Mouse (Mus musculus) heart, adult 18-20 months (tissue): Measurements from ENCODE around the gene Clrn1. TPM values are rescaled to one million over a fixed set of nuclear protein-coding genes. Genes with fewer than 3 reads are reported as not detected.
"Not testable (repeated sequence)": the region's sequence is repeated elsewhere in the genome, so short reads cannot be mapped to it uniquely, and the experiment has no call there.

Source experiments
- DNase-seq, 2 experiments: peaks; one replicate each; pipeline ENCODE4 v3.0.0; 2021 to 2022; ENCODE audit warnings: mixed read lengths in 1 of 2
- long read RNA-seq, 2 experiments: library from polyadenylated mRNA; stranded (forward); transcript quantifications; one replicate each; pipeline ENCODE4 v2.0.0; 2021
- total RNA-seq, 2 experiments: library from RNA; stranded (reverse); gene quantifications; 2 replicates each; pipeline ENCODE4 v1.2.3; 2021

Gene Clrn1
- not detected for total RNA-seq
- long read RNA-seq, experiment 1 = 0 reads
- long read RNA-seq, experiment 2 = 0 reads

- DNase-seq = no peak
Observed at GRCm38 (mm10) chr3:58884801-58885573, at the start of gene Clrn1. TSS of gene Clrn1 (minus strand) at chr3:58885340.

- DNase-seq = no peak
Observed at GRCm38 (mm10) chr3:58924027-58924426, 38.9 kb upstream of the Clrn1 start.

GRCm38 (mm10) chr3:58923140-58923539 is 38.0 kb upstream of the Clrn1 start:
- DNase-seq = no peak

- DNase-seq = no peak
Observed at GRCm38 (mm10) chr3:58922636-58923035, 37.5 kb upstream of the Clrn1 start.

- no peak for DNase-seq
Observed at GRCm38 (mm10) chr3:58921316-58921715, 36.2 kb upstream of the Clrn1 start.

- no peak for DNase-seq
Observed at GRCm38 (mm10) chr3:58904656-58905055, 19.5 kb upstream of the Clrn1 start.

- no peak for DNase-seq
Observed at GRCm38 (mm10) chr3:58902051-58902758, 17.1 kb upstream of the Clrn1 start.

- DNase-seq = no peak
Observed at GRCm38 (mm10) chr3:58895131-58895530, 10.0 kb upstream of the Clrn1 start.

GRCm38 (mm10) chr3:58894529-58894928 is 9.4 kb upstream of the Clrn1 start:
- no peak for DNase-seq

- no peak for DNase-seq
Observed at GRCm38 (mm10) chr3:58889670-58890069, 4.5 kb upstream of the Clrn1 start.

GRCm38 (mm10) chr3:58888131-58888715 is 3.1 kb upstream of the Clrn1 start:
- DNase-seq = no peak

GRCm38 (mm10) chr3:58887719-58888118 is 2.6 kb upstream of the Clrn1 start:
- no peak for DNase-seq

- no peak for DNase-seq
Observed at GRCm38 (mm10) chr3:58883511-58883907, 1.6 kb downstream of the Clrn1 start.

- DNase-seq = no peak
Observed at GRCm38 (mm10) chr3:58882878-58883510, 2.1 kb downstream of the Clrn1 start.

GRCm38 (mm10) chr3:58881016-58881415 is 4.1 kb downstream of the Clrn1 start:
- no peak for DNase-seq

- no peak for DNase-seq
Observed at GRCm38 (mm10) chr3:58880181-58880580, 5.0 kb downstream of the Clrn1 start.

- DNase-seq = not testable (repeated sequence)
Observed at GRCm38 (mm10) chr3:58871882-58872281, 13.3 kb downstream of the Clrn1 start.

- peak in 1 of 2 experiments; percentile 3 for DNase-seq
Observed at GRCm38 (mm10) chr3:58865690-58866089, 19.4 kb downstream of the Clrn1 start.

GRCm38 (mm10) chr3:58862976-58863375 is 22.2 kb downstream of the Clrn1 start:
- DNase-seq = no peak

- no peak for DNase-seq
Observed at GRCm38 (mm10) chr3:58843415-58843814, 41.7 kb downstream of the Clrn1 start.

GRCm38 (mm10) chr3:58833442-58834160 is 51.5 kb downstream of the Clrn1 start:
- no peak for DNase-seq

- DNase-seq = no peak
Observed at GRCm38 (mm10) chr3:58832888-58833287, 52.3 kb downstream of the Clrn1 start.
